Comparison of ENCODE assay signal across 16 mouse cellular contexts in the genomic region with DNA sequence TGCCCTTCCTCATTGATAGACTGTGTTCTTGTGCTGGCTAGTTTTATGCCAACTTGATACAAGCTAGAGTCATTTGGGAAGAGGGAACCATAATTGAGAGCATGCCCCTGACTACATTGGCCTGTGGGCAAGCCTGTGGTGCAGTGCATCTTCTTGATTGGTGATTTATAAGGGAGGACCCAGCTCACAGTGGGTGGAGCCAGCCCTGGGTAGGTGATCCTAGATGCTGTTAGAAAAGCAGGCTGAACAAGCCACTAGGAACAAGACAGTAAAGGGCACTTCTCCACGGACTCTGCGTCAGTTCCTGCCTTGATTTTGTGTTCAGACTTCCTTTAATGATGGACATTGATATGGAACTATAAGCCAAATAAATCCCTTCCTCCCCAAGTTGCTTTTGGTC.
"Had no signal": no experiment of that assay in that cellular context is flagged by ENCODE, and none has a peak within 500 bp of the region (broad histone marks: within the 10 kb centered on the region; RNA-seq: fewer than 3 reads in every experiment).

No protein-coding gene starts in this region.

- H3K9me3 ChIP-seq: lung, embryonic 15.5 days; megakaryocyte, embryonic 14.5 days; midbrain, embryonic 12.5 days; midbrain, embryonic 15.5 days; neural tube, embryonic 12.5 days; stomach, embryonic 15.5 days had no signal

- DNase-seq: lung, adult 2 months; lung, postnatal 14 days; lung, postnatal 36 days; right cerebral cortex, postnatal 14 days; thymus, adult 18-20 months; thymus, postnatal 14 days; thymus, postnatal 36 days had no signal

- H3K4me1 ChIP-seq: midbrain, embryonic 15.5 days had no signal

- H3K36me3 ChIP-seq: lung, embryonic 15.5 days; midbrain, embryonic 12.5 days; midbrain, embryonic 15.5 days; neural tube, embryonic 12.5 days; stomach, embryonic 15.5 days had no signal

- H3K4me2 ChIP-seq: lung, embryonic 15.5 days; midbrain, embryonic 12.5 days; midbrain, embryonic 15.5 days; neural tube, embryonic 12.5 days; stomach, embryonic 15.5 days had no signal

- H3K4me3 ChIP-seq: lung, embryonic 15.5 days; megakaryocyte, embryonic 14.5 days; midbrain, embryonic 12.5 days; midbrain, embryonic 15.5 days; neural tube, embryonic 12.5 days; stomach, embryonic 15.5 days had no signal

- ATAC-seq: lung, postnatal 0 days; midbrain, embryonic 15.5 days had no signal

- H3K9ac ChIP-seq: liver, embryonic 14.5 days; lung, embryonic 15.5 days; midbrain, embryonic 12.5 days; midbrain, embryonic 15.5 days; neural tube, embryonic 12.5 days; stomach, embryonic 15.5 days had no signal

- H3K27me3 ChIP-seq: lung, embryonic 15.5 days; midbrain, embryonic 12.5 days; midbrain, embryonic 15.5 days; neural tube, embryonic 12.5 days; stomach, embryonic 15.5 days had no signal

- H3K27ac ChIP-seq: liver, embryonic 14.5 days; lung, embryonic 15.5 days; macrophage; midbrain, embryonic 12.5 days; midbrain, embryonic 15.5 days; neural tube, embryonic 12.5 days; stomach, embryonic 15.5 days had no signal
